Mouse (Mus musculus) spleen, adult 18-20 months (tissue): ENCODE measurements around the gene Igsf10.
A peak's percentile ranks its signal among the peaks of the same experiment; 100 is the strongest.
"Not testable (repeated sequence)": the region's sequence is repeated elsewhere in the genome, so short reads cannot be mapped to it uniquely, and the experiment has no call there.

ENCODE experiments used
- DNase-seq, 2 experiments: peaks; one replicate each; pipeline ENCODE4 v3.0.0; 2022; ENCODE audit warnings: mixed read lengths in 2 of 2

Gene Igsf10

GRCm38 (mm10) chr3:59344065-59344905 lies at the start of gene Igsf10:
Gene Igsf10, minus strand, starts transcription at chr3:59344394.
- DNase-seq = no peak

GRCm38 (mm10) chr3:59385553-59385952 lies 41.4 kb upstream of the Igsf10 start:
- no peak for DNase-seq

- no peak for DNase-seq
Measured at GRCm38 (mm10) chr3:59385000-59385399, 40.8 kb upstream of the Igsf10 start.

GRCm38 (mm10) chr3:59384321-59384720 lies 40.1 kb upstream of the Igsf10 start:
- DNase-seq = no peak

GRCm38 (mm10) chr3:59378791-59379190 lies 34.6 kb upstream of the Igsf10 start:
- DNase-seq = not testable (repeated sequence)

GRCm38 (mm10) chr3:59361895-59362294 lies 17.7 kb upstream of the Igsf10 start:
- no peak for DNase-seq

GRCm38 (mm10) chr3:59360102-59360501 lies 15.9 kb upstream of the Igsf10 start:
- DNase-seq = no peak

GRCm38 (mm10) chr3:59354156-59354555 lies 10.0 kb upstream of the Igsf10 start:
- no peak for DNase-seq

- DNase-seq = no peak
Measured at GRCm38 (mm10) chr3:59351768-59352167, 7.6 kb upstream of the Igsf10 start.

- no peak for DNase-seq
Measured at GRCm38 (mm10) chr3:59343026-59343425, 1.2 kb downstream of the Igsf10 start.

- DNase-seq = no peak
Measured at GRCm38 (mm10) chr3:59341647-59342427, 2.4 kb downstream of the Igsf10 start.

- DNase-seq = no peak
Measured at GRCm38 (mm10) chr3:59328526-59328925, 15.7 kb downstream of the Igsf10 start.

GRCm38 (mm10) chr3:59321278-59321876 lies 22.8 kb downstream of the Igsf10 start:
- DNase-seq = peak in 1 of 2 experiments; percentile 64

- DNase-seq = no peak
Measured at GRCm38 (mm10) chr3:59316077-59316476, 28.1 kb downstream of the Igsf10 start.

GRCm38 (mm10) chr3:59312610-59313009 lies 31.6 kb downstream of the Igsf10 start:
- no peak for DNase-seq

- DNase-seq = no peak
Measured at GRCm38 (mm10) chr3:59305518-59305917, 38.7 kb downstream of the Igsf10 start.

- no peak for DNase-seq
Measured at GRCm38 (mm10) chr3:59304944-59305343, 39.2 kb downstream of the Igsf10 start.

- no peak for DNase-seq
Measured at GRCm38 (mm10) chr3:59297653-59298052, 46.5 kb downstream of the Igsf10 start.

GRCm38 (mm10) chr3:59296563-59297130 lies 47.5 kb downstream of the Igsf10 start:
- DNase-seq = no peak

- DNase-seq = no peak
Measured at GRCm38 (mm10) chr3:59295699-59296562, 48.3 kb downstream of the Igsf10 start.

- DNase-seq = no peak
Measured at GRCm38 (mm10) chr3:59293437-59294199, 50.6 kb downstream of the Igsf10 start.
